Mouse (Mus musculus) CH12.LX (cell line): ENCODE measurements around the gene Lcmt2. TPM values are rescaled to one million over a fixed set of nuclear protein-coding genes. Genes with fewer than 3 reads are reported as not detected.
A peak's percentile ranks its signal among the peaks of the same experiment; 100 is the strongest.

ENCODE experiments used
- DNase-seq: peaks from one replicate; pipeline ENCODE4 v3.0.0-alpha.2; 2013; ENCODE audit errors: extremely low read depth
- H3K27ac ChIP-seq: 2 replicates; pipeline ENCODE4 v1.5.1; 2012; ENCODE audit warnings: low read depth, mild to moderate bottlenecking, control low read depth, moderate library complexity; ENCODE audit not compliant: insufficient read depth
- H3K27me3 ChIP-seq: replicated peaks from 2 replicates; pipeline ENCODE3; 2012; ENCODE audit warnings: inconsistent platforms
- H3K36me3 ChIP-seq, 2 experiments: replicated peaks in 1 of 2; 2 replicates each; pipeline versions ENCODE3 to v1.6.1; 2012; ENCODE audit warnings: inconsistent platforms in 1 of 2, low read length in 1 of 2, mild to moderate bottlenecking in 1 of 2, mixed read lengths in 1 of 2, moderate library complexity in 1 of 2; ENCODE audit not compliant: control insufficient read depth in 1 of 2, insufficient read depth in 1 of 2
- H3K4me1 ChIP-seq, 2 experiments: 2 replicates each; pipeline ENCODE4 v1.6.1; 2012; ENCODE audit warnings: inconsistent platforms in 1 of 2, moderate library complexity in 1 of 2; ENCODE audit not compliant: insufficient read depth in 2 of 2, control insufficient read depth in 1 of 2
- H3K4me2 ChIP-seq: 2 replicates; pipeline ENCODE4 v1.6.1; 2012; ENCODE audit warnings: low read depth, mild to moderate bottlenecking, control low read depth; ENCODE audit not compliant: poor library complexity, insufficient read depth, severe bottlenecking
- H3K4me3 ChIP-seq, 3 experiments: fragments of 150-350 bp in 1 of 3; sonication (generic) in 1 of 3; replicated peaks in 1 of 3; 2 replicates each; pipeline versions ENCODE3 to v1.5.1; 2011 to 2012; ENCODE audit warnings: low read depth in 2 of 3, low read length in 2 of 3, mild to moderate bottlenecking in 2 of 3, moderate library complexity in 2 of 3, control low read depth in 1 of 3, improper control_type of control experiment in 1 of 3, inconsistent platforms in 1 of 3, mixed read lengths in 1 of 3; ENCODE audit not compliant: poor library complexity in 1 of 3
- H3K79me2 ChIP-seq: replicated peaks from 2 replicates; pipeline ENCODE4 v1.6.1; 2012; ENCODE audit warnings: mild to moderate bottlenecking, moderate library complexity; ENCODE audit not compliant: control insufficient read depth, poor library complexity, insufficient read depth, severe bottlenecking; ENCODE audit errors: extremely low read depth
- H3K9ac ChIP-seq: 2 replicates; pipeline ENCODE4 v1.6.1; 2012; ENCODE audit warnings: low read depth, mild to moderate bottlenecking, control low read depth, moderate library complexity; ENCODE audit not compliant: insufficient read depth
- H3K9me3 ChIP-seq: replicated peaks from 2 replicates; pipeline ENCODE3; 2012; ENCODE audit warnings: low read length, inconsistent platforms, mixed read lengths
- BHLHE40 ChIP-seq: IDR thresholded peaks from 2 replicates; pipeline ENCODE4 v1.6.1; 2011; ENCODE audit warnings: mild to moderate bottlenecking, low read depth, low read length, improper control_type of control experiment
- CHD1 ChIP-seq: IDR thresholded peaks from 2 replicates; pipeline ENCODE4 v1.6.1; 2012; ENCODE audit warnings: low read depth, low read length, improper control_type of control experiment, inconsistent platforms
- CHD2 ChIP-seq: IDR thresholded peaks from 2 replicates; pipeline ENCODE4 v1.6.1; 2011; ENCODE audit warnings: low read length, improper control_type of control experiment
- E2F4 ChIP-seq: IDR thresholded peaks from 2 replicates; pipeline ENCODE4 v1.6.1; 2011; ENCODE audit warnings: low read depth, low read length, improper control_type of control experiment; ENCODE audit not compliant: insufficient replicate concordance
- ELF1 ChIP-seq: IDR thresholded peaks from 2 replicates; pipeline ENCODE4 v1.6.1; 2014; ENCODE audit warnings: low read depth, mild to moderate bottlenecking, inconsistent platforms, low read length, improper control_type of control experiment
- EP300 ChIP-seq: IDR thresholded peaks from 2 replicates; pipeline ENCODE4 v1.6.1; 2011; ENCODE audit warnings: low read length, improper control_type of control experiment
- HCFC1 ChIP-seq: IDR thresholded peaks from 2 replicates; pipeline ENCODE4 v1.6.1; 2012; ENCODE audit warnings: low read depth, mild to moderate bottlenecking, inconsistent platforms, low read length, improper control_type of control experiment
- JUN ChIP-seq: IDR thresholded peaks from 2 replicates; pipeline ENCODE4 v1.6.1; 2011; ENCODE audit warnings: low read depth, mild to moderate bottlenecking, low read length, improper control_type of control experiment, moderate library complexity; ENCODE audit not compliant: insufficient read depth
- JUND ChIP-seq: conservative IDR thresholded peaks from 2 replicates; pipeline ENCODE4 v1.6.1; 2011; ENCODE audit warnings: low read depth, low read length, improper control_type of control experiment
- KAT2A ChIP-seq: IDR thresholded peaks from 2 replicates; pipeline ENCODE4 v1.6.1; 2012; ENCODE audit warnings: low read length, improper control_type of control experiment, inconsistent platforms; ENCODE audit not compliant: insufficient replicate concordance
- MAX ChIP-seq: IDR thresholded peaks from 2 replicates; pipeline ENCODE4 v1.6.1; 2011; ENCODE audit warnings: low read length, improper control_type of control experiment
- MAZ ChIP-seq: IDR thresholded peaks from 2 replicates; pipeline ENCODE4 v1.6.1; 2012; ENCODE audit warnings: low read depth, mild to moderate bottlenecking, inconsistent platforms, low read length, improper control_type of control experiment, moderate library complexity
- MYC ChIP-seq: IDR thresholded peaks from 2 replicates; pipeline ENCODE4 v1.6.1; 2011; ENCODE audit warnings: low read depth, mild to moderate bottlenecking, improper control_type of control experiment, low read length
- NELFE ChIP-seq: IDR thresholded peaks from 2 replicates; pipeline ENCODE4 v1.6.1; 2011; ENCODE audit warnings: low read depth, low read length, improper control_type of control experiment
- NRF1 ChIP-seq: IDR thresholded peaks from 2 replicates; pipeline ENCODE4 v1.6.1; 2014; ENCODE audit warnings: low read depth, mild to moderate bottlenecking, inconsistent platforms, low read length, improper control_type of control experiment, moderate library complexity
- PAX5 ChIP-seq: IDR thresholded peaks from 2 replicates; pipeline ENCODE4 v1.6.1; 2012; ENCODE audit warnings: low read length, inconsistent platforms, mixed read lengths
- POLR2A ChIP-seq: IDR thresholded peaks from 2 replicates; pipeline ENCODE4 v1.6.1; 2011; ENCODE audit warnings: low read depth, mild to moderate bottlenecking, improper control_type of control experiment, low read length
- RCOR1 ChIP-seq: conservative IDR thresholded peaks from 2 replicates; pipeline ENCODE4 v1.6.1; 2012; ENCODE audit warnings: low read depth, mild to moderate bottlenecking, inconsistent platforms, low read length, improper control_type of control experiment
- SIN3A ChIP-seq: IDR thresholded peaks from 2 replicates; pipeline ENCODE4 v1.6.1; 2012; ENCODE audit warnings: low read length, improper control_type of control experiment, inconsistent platforms
- SMC3 ChIP-seq: IDR thresholded peaks from 2 replicates; pipeline ENCODE4 v1.6.1; 2011; ENCODE audit warnings: low read depth, low read length, improper control_type of control experiment
- TBP ChIP-seq: conservative IDR thresholded peaks from 2 replicates; pipeline ENCODE4 v1.6.1; 2011; ENCODE audit warnings: low read depth, low read length, improper control_type of control experiment
- TCF12 ChIP-seq: IDR thresholded peaks from 2 replicates; pipeline ENCODE4 v1.6.1; 2014; ENCODE audit warnings: low read depth, mild to moderate bottlenecking, inconsistent platforms, low read length, improper control_type of control experiment
- UBTF ChIP-seq: IDR thresholded peaks from 2 replicates; pipeline ENCODE4 v1.6.1; 2012; ENCODE audit warnings: low read depth, mild to moderate bottlenecking, inconsistent platforms, low read length, improper control_type of control experiment, moderate library complexity
- USF1 ChIP-seq: IDR thresholded peaks from 2 replicates; pipeline ENCODE4 v1.6.1; 2014; ENCODE audit warnings: low read depth, mild to moderate bottlenecking, inconsistent platforms, low read length, improper control_type of control experiment
- USF2 ChIP-seq: conservative IDR thresholded peaks from 2 replicates; pipeline ENCODE4 v1.6.1; 2011; ENCODE audit warnings: low read depth, low read length, improper control_type of control experiment
- ZC3H11A ChIP-seq: IDR thresholded peaks from 2 replicates; pipeline ENCODE4 v1.6.1; 2012; ENCODE audit warnings: low read depth, mild to moderate bottlenecking, inconsistent platforms, low read length, improper control_type of control experiment
- ZKSCAN1 ChIP-seq: IDR thresholded peaks from 2 replicates; pipeline ENCODE4 v1.6.1; 2012; ENCODE audit warnings: low read depth, inconsistent platforms, low read length, improper control_type of control experiment, borderline replicate concordance
- dilution Hi-C: fragments of 300-500 bp; cut with MboI; formaldehyde crosslinking; loops from 2 replicates; pipeline ENCODE4 v1.14.3; 2020; ENCODE audit warnings: low sequenced_read_pairs; ENCODE audit not compliant: extremely low pct_unique_long_range_greater_than_20kb, extremely low pct_ligation_motif_present
- in situ Hi-C: fragments of 300-500 bp; cut with MboI; formaldehyde crosslinking; loops from 3 replicates; pipeline ENCODE4 v1.14.3; 2019; ENCODE audit warnings: low sequenced_read_pairs, low pct_ligation_motif_present, low pct_unique_long_range_greater_than_20kb, mixed read lengths
- polyA plus RNA-seq: library from polyadenylated mRNA; unstranded; fragments of >175 nt; gene quantifications from 2 replicates; pipeline ENCODE4 v1.2.1, GENCODE M21; 2012; ENCODE audit warnings: low read depth; ENCODE audit not compliant: insufficient read length
- total RNA-seq, 2 experiments: library from RNA; depleted of rRNA; stranded (reverse); fragments of 300-350 nt in 1 of 2; fragments of >200 nt in 1 of 2; gene quantifications; 2 replicates each; pipeline ENCODE4 v1.2.3; 2012 to 2014

Lcmt2 gene
- total and polyA plus RNA-seq, 3 experiments = 6.4 to 12.3 (median 9.3) TPM

DNA sequence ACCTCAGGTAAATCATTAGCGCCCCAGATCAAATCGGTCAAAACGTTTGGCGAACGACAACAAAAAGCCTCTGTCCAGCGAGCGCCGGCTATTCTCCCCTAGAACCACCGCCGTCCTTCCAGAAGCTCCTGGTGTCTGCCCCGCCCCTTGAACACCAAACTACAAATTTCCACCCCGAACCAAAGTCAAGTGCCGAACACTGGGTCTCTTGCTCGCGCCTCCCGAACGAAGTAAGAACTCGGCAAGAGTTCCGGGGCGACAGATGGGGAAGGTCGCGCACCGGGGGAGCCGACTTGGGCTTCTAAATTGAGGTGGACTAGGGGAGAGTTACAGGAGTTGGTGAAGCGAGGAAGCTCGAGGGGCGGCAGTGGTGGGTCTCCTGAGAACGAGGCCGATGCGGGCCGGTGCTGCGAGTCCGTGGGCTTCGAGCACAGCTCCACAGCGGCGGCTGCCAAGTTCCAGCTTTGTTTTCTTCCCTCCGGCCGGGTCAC lies 30.1 kb upstream of the Lcmt2 start, which contains the start of gene Tubgcp4:
Gene Tubgcp4 (plus strand): TSS at position 174 of the 491 bp plus-strand sequence.
- Histone ChIP-seq H3K27ac (peak within 1 kb of the TSS; percentile 46), H3K9me3 (no peaks in the 10 kb centered on the region), H3K27me3 (no peaks in the 10 kb centered on the region), H3K4me1 (peaks cover 4 to 32% of the 10 kb centered on the region in 2 experiments; a peak in 3 of 4 replicates), H3K4me2 (peak within 1 kb of the TSS; percentile 94), H3K79me2 (peaks cover 24% of the 10 kb centered on the region), H3K4me3 (peak within 1 kb of the TSS; percentile 55 to 87 (median 70)), H3K36me3 (peaks cover 26 to 50% of the 10 kb centered on the region in 2 experiments), H3K9ac (peak within 1 kb of the TSS; percentile 87)
- in situ Hi-C loops = no loop called here
- peak; percentile 46 for DNase-seq
- dilution Hi-C loops = no loop called here
- TF ChIP-seq JUND = no peak
- no peak for TF ChIP-seq MAZ
- TF ChIP-seq HCFC1 = 0 out of 2 replicates have a peak, but pooled peaks have one; percentile 2
- TF ChIP-seq UBTF = peak; percentile 15
- no peak for TF ChIP-seq KAT2A
- no peak for TF ChIP-seq TCF12
- no peak for TF ChIP-seq JUN
- TF ChIP-seq ELF1 = no peak
- TF ChIP-seq ZKSCAN1 = no peak

DNA sequence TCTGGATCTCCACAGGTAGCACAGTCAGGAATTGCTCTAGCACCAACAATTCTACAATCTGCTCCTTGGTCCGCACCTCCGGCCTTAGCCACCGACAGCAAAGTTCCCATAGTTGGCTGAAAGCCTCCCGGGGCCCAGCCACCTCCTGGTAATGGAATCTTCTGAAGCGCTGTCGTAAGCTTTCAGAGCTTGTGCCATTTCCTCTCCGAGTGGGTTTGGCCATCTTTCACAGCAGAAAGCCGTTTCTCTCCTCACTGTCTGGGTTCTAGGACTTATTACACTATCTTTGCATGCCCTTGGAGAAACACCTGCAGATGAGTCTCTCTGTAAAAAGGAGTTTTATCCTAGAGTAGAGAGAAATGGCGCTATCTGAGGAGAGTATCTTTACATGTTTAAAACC lies 29.4 kb upstream of the Lcmt2 start:
- Histone ChIP-seq H3K79me2 (peaks cover 24% of the 10 kb centered on the region), H3K9ac (peak overlapping the region; percentile 87), H3K36me3 (peaks cover 23 to 47% of the 10 kb centered on the region in 2 experiments)
- dilution Hi-C loops = no loop called here
- TF ChIP-seq MAX (no peak), NRF1 (0 out of 2 replicates have a peak, but pooled peaks have one; percentile 21), RCOR1 (no peak), UBTF (no peak), EP300 (peak; percentile 43; the same call in 1 of the 2 replicates), TBP (no peak), NELFE (no peak), PAX5 (no peak), CHD2 (0 out of 2 replicates have a peak, but pooled peaks have one; percentile 13), POLR2A (no peak), SIN3A (peak; percentile 19), CHD1 (0 out of 2 replicates have a peak, but pooled peaks have one; percentile 43), BHLHE40 (no peak), E2F4 (no peak), KAT2A (no peak), ZC3H11A (no peak), USF1 (no peak), USF2 (no peak), MYC (no peak), SMC3 (no peak)
- TF ChIP-seq, all 38 proteins: peak for 5
- H3K27ac ChIP-seq = no peak overlapping the region
- peak overlapping the region; percentile 55 to 87 (median 70) for H3K4me3 ChIP-seq
- peak overlapping the region; percentile 94 for H3K4me2 ChIP-seq
- in situ Hi-C loops = no loop called here
- DNase-seq = peak; percentile 32
- H3K27me3 ChIP-seq = no peaks in the 10 kb centered on the region
- H3K9me3 ChIP-seq = no peaks in the 10 kb centered on the region
- peaks cover 4 to 32% of the 10 kb centered on the region in 2 experiments; a peak in 3 of 4 replicates for H3K4me1 ChIP-seq
